ENCODE assay signal across 8 mouse cellular contexts in genomic region chr5:88887556-88888412, GRCm38 (mm10). TPM values are rescaled to one million over a fixed set of nuclear protein-coding genes. Genes with fewer than 3 reads are reported as not detected.
DNase-seq lines count a peak whose midpoint lies in the region; ATAC-seq and TF ChIP-seq lines count a peak whose summit lies in the region.

No protein-coding gene starts in this region.

- peak overlapping the region; percentile 11 for H3K4me3 ChIP-seq in C2C12 (ENCODE audit: insufficient read depth, poor library complexity, severe bottlenecking)
- H3K4me3 ChIP-seq in ES-Bruce4 (ENCODE audit: low read depth, low read length) = peak overlapping the region; percentile 63
- H3K4me3 ChIP-seq in cortical plate, adult 2 months (ENCODE audit: insufficient read depth, low read length) = peak overlapping the region; percentile 48
- peak overlapping the region; percentile 76 for H3K4me3 ChIP-seq in heart, postnatal 0 days (ENCODE audit: low read depth, low read length)
- peak overlapping the region; percentile 76 for H3K4me3 ChIP-seq in stomach, postnatal 0 days (ENCODE audit: low read depth, low read length)

- no peak for DNase-seq in heart, postnatal 0 days (ENCODE audit: low spot score)
- peak; percentile 28 for DNase-seq in kidney, postnatal 14 days
- peak; percentile 51 for DNase-seq in stomach, postnatal 0 days (ENCODE audit: low spot score)
- DNase-seq in natural killer cell, adult 2 months (ENCODE audit: low spot score in 2 of 2) = no peak

- no peak for TF ChIP-seq EP300 in ES-Bruce4 (IDR thresholded peaks at IDR 0.05; ENCODE audit: insufficient read depth, low read depth, low read length)
- no peak for TF ChIP-seq EP300 in heart, postnatal 0 days (IDR thresholded peaks at IDR 0.05; ENCODE audit: low read depth)
- no peak for TF ChIP-seq EP300 in stomach, postnatal 0 days (optimal IDR thresholded peaks at IDR 0.05)

- H3K79me3 ChIP-seq in C2C12 (ENCODE audit: low read depth) = no peaks in the 10 kb centered on the region

- H3ac ChIP-seq in C2C12 (ENCODE audit: control insufficient read depth, insufficient read length, low read depth) = no peak overlapping the region

- WGBS in heart, postnatal 0 days = 1% methylated on average over 29 of the region's 29 CpGs
- 2% methylated on average over 29 of the region's 29 CpGs for WGBS in stomach, postnatal 0 days

- H3K9me3 ChIP-seq in ES-Bruce4 (replicated peaks; ENCODE audit: control insufficient read depth, insufficient read depth, low read length, poor library complexity, severe bottlenecking) = no peaks in the 10 kb centered on the region
- H3K9me3 ChIP-seq in heart, postnatal 0 days (replicated peaks; ENCODE audit: control insufficient read depth, low read length) = no peaks in the 10 kb centered on the region
- no peaks in the 10 kb centered on the region for H3K9me3 ChIP-seq in stomach, postnatal 0 days (ENCODE audit: control insufficient read depth, low read length)

- no peaks in the 10 kb centered on the region for H3K79me2 ChIP-seq in C2C12 (ENCODE audit: control insufficient read depth, insufficient read depth)

- no peak for TF ChIP-seq POLR2A in ES-Bruce4 (IDR thresholded peaks at IDR 0.05; ENCODE audit: insufficient read depth, low read length)
- no peak for TF ChIP-seq POLR2A in cortical plate, adult 2 months (IDR thresholded peaks at IDR 0.05; ENCODE audit: extremely low read depth, insufficient read depth, low read length)

- peak; percentile 13; the same call in 1 of the 2 replicates for ATAC-seq in heart, postnatal 0 days (ENCODE audit: insufficient read depth, low read depth)
- ATAC-seq in megakaryocyte, adult 5-6 weeks (ENCODE audit: poor library complexity, severe bottlenecking) = 0 out of 2 replicates have a peak, but pooled peaks have one; percentile 21
- ATAC-seq in stomach, postnatal 0 days (ENCODE audit: low FRiP score, low TSS enrichment) = peak; percentile 50

- H3K27ac ChIP-seq in ES-Bruce4 (ENCODE audit: insufficient read depth, low read length) = no peak overlapping the region
- no peak overlapping the region for H3K27ac ChIP-seq in cortical plate, adult 2 months (ENCODE audit: insufficient read depth, low read length)
- no peak overlapping the region for H3K27ac ChIP-seq in heart, postnatal 0 days (ENCODE audit: low read depth)
- peak overlapping the region; percentile 63 for H3K27ac ChIP-seq in stomach, postnatal 0 days (replicated peaks)

- peak overlapping the region; percentile 71 for H3K4me2 ChIP-seq in heart, postnatal 0 days (ENCODE audit: low read depth, low read length)
- peak overlapping the region; percentile 94 for H3K4me2 ChIP-seq in stomach, postnatal 0 days (replicated peaks; ENCODE audit: low read depth)

- no peaks in the 10 kb centered on the region for H3K36me3 ChIP-seq in C2C12 (ENCODE audit: control insufficient read depth, insufficient read depth)
- no peaks in the 10 kb centered on the region for H3K36me3 ChIP-seq in ES-Bruce4 (ENCODE audit: control insufficient read depth, insufficient read depth, low read length, poor library complexity, severe bottlenecking)
- no peaks in the 10 kb centered on the region for H3K36me3 ChIP-seq in heart, postnatal 0 days (replicated peaks; ENCODE audit: control insufficient read depth, insufficient read depth, low read length)
- H3K36me3 ChIP-seq in stomach, postnatal 0 days (ENCODE audit: control insufficient read depth, insufficient read depth, low read length) = no peaks in the 10 kb centered on the region

- TF ChIP-seq CTCF in C2C12 (IDR thresholded peaks at IDR 0.05; ENCODE audit: control insufficient read depth, insufficient read depth, insufficient read length) = no peak
- TF ChIP-seq CTCF in ES-Bruce4 (IDR thresholded peaks at IDR 0.05; ENCODE audit: low read depth, low read length) = no peak
- TF ChIP-seq CTCF in cortical plate, adult 2 months (IDR thresholded peaks at IDR 0.05; ENCODE audit: extremely low read depth, insufficient read depth, low read length) = no peak
- no peak for TF ChIP-seq CTCF in heart, postnatal 0 days (IDR thresholded peaks at IDR 0.05; ENCODE audit: low read depth)
- TF ChIP-seq CTCF in stomach, postnatal 0 days (IDR thresholded peaks at IDR 0.05; ENCODE audit: low read depth) = no peak

- H3K9ac ChIP-seq in ES-Bruce4 (ENCODE audit: low read depth, poor library complexity, severe bottlenecking) = peak overlapping the region; percentile 96
- peak overlapping the region; percentile 73 for H3K9ac ChIP-seq in heart, postnatal 0 days (replicated peaks; ENCODE audit: low read depth, low read length)
- peak overlapping the region; percentile 79 for H3K9ac ChIP-seq in stomach, postnatal 0 days (ENCODE audit: low read length)

- no peaks in the 10 kb centered on the region for H3K4me1 ChIP-seq in ES-Bruce4 (ENCODE audit: control insufficient read depth, insufficient read depth, low read length)
- no peaks in the 10 kb centered on the region; the same call in 1 of the 2 replicates for H3K4me1 ChIP-seq in cortical plate, adult 2 months (ENCODE audit: control insufficient read depth, insufficient read depth, low read length)
- H3K4me1 ChIP-seq in heart, postnatal 0 days (ENCODE audit: control insufficient read depth, insufficient read depth) = no peaks in the 10 kb centered on the region
- H3K4me1 ChIP-seq in stomach, postnatal 0 days (replicated peaks; ENCODE audit: control insufficient read depth, insufficient read depth) = no peaks in the 10 kb centered on the region

- H3K27me3 ChIP-seq in C2C12 (ENCODE audit: control insufficient read depth, insufficient read depth, insufficient read length) (peaks cover 30% of the 10 kb centered on the region), ES-Bruce4 (ENCODE audit: control insufficient read depth, insufficient read depth, low read length, poor library complexity, severe bottlenecking) (peaks cover 13% of the 10 kb centered on the region)
- no peaks in the 10 kb centered on the region; the same call in 1 of the 2 replicates for H3K27me3 ChIP-seq in heart, postnatal 0 days (ENCODE audit: control insufficient read depth, insufficient read depth, low read length)
- H3K27me3 ChIP-seq in stomach, postnatal 0 days (ENCODE audit: control insufficient read depth, insufficient read depth, low read length) = no peaks in the 10 kb centered on the region

TF ChIP-seq in C2C12, 6 proteins besides CTCF, POLR2A, EP300 and RAD21:
- TF ChIP-seq USF1 (IDR thresholded peaks at IDR 0.05; ENCODE audit: low read depth) (no peak), CEBPB (IDR thresholded peaks at IDR 0.05; ENCODE audit: low read depth) (no peak), MAX (IDR thresholded peaks at IDR 0.05) (no peak), FOSL1 (IDR thresholded peaks at IDR 0.05; ENCODE audit: insufficient read depth, low read length, poor library complexity, severe bottlenecking) (no peak), MYOD1 (IDR thresholded peaks at IDR 0.05; ENCODE audit: control insufficient read depth, insufficient read length, low read depth) (no peak), MYOG (IDR thresholded peaks at IDR 0.05; ENCODE audit: control insufficient read depth, extremely low read depth, insufficient read length) (no peak)

RNA-seq across cellular contexts. Expression of gene Slc4a4, which starts 1.2 kb away (rescaled TPM):
- polyA plus RNA-seq in C2C12 (2012; fragmentation: generic; extraction: Trizol) (0.06 TPM), ES-Bruce4 (2011; ENCODE audit: insufficient read depth, insufficient read length, low read depth, missing spikeins) (8.3 and 8.5 TPM in 2 replicates)
- 48.1 and 53.7 TPM in 2 replicates for polyA plus RNA-seq in cortical plate, adult 2 months (2012; rRNA removed)
- total RNA-seq in heart, postnatal 0 days (2014; rRNA removed; ENCODE audit: low replicate concordance) = 10.6 and 17.0 TPM in 2 replicates
- polyA plus RNA-seq in heart, postnatal 0 days (2015; fragmentation: Nextera tagmentation; extraction: Ambion mirVana) = 4.4 and 5.1 TPM in 2 replicates
- not detected in 2 replicates for total RNA-seq in megakaryocyte, adult 5-6 weeks (2015)
- not detected in 2 replicates for total RNA-seq in megakaryocyte, adult 5-6 weeks (2017)
- 6.2 and 6.3 TPM in 2 replicates for polyA plus RNA-seq in stomach, postnatal 0 days (2015; fragmentation: Nextera tagmentation; extraction: Ambion mirVana)

Comparison
In these comparisons a context has a peak if more than half of its experiments do, and no peak if none do; other contexts are left out.
1. H3K4me3 ChIP-seq: peak in every context shown above with its lines; median percentile 76 in heart, postnatal 0 days; 76 in stomach, postnatal 0 days; 63 in ES-Bruce4; 48 in cortical plate, adult 2 months; 11 in C2C12.
2. DNase-seq: peak in kidney, postnatal 14 days (single experiment) and stomach, postnatal 0 days (single experiment); none in heart, postnatal 0 days (single experiment) and natural killer cell, adult 2 months (0 of 2).
3. Peak in every context shown above with its lines, with median percentiles within 50 percentile points of each other: H3K9ac ChIP-seq and ATAC-seq.